Mouse (Mus musculus) macrophage (primary cell): ENCODE results near the gene Gpc6. TPM values are rescaled to one million over a fixed set of nuclear protein-coding genes. Genes with fewer than 3 reads are reported as not detected.

Source experiments
- H3K27ac ChIP-seq: fragments of 350-480 bp; formaldehyde crosslinking; 2 replicates; pipeline ENCODE4 v1.9.0; 2021
- H3K36me3 ChIP-seq: fragments of 350-480 bp; formaldehyde crosslinking; 2 replicates; pipeline ENCODE4 v1.9.0; 2021; ENCODE audit errors: inconsistent target
- H3K4me3 ChIP-seq: fragments of 350-480 bp; formaldehyde crosslinking; 2 replicates; pipeline ENCODE4 v1.9.0; 2021; ENCODE audit errors: inconsistent target
- H3K79me2 ChIP-seq: fragments of 350-480 bp; formaldehyde crosslinking; 2 replicates; pipeline ENCODE4 v1.9.0; 2021; ENCODE audit errors: inconsistent target
- WGBS: methylation state at CpG from one replicate; pipeline ENCODE4 v1.1.7; 2026; ENCODE audit warnings: inconsistent platforms; ENCODE audit not compliant: missing documents; 5-methylcytosine and 5-hydroxymethylcytosine counted together
- polyA plus RNA-seq: library from polyadenylated mRNA; stranded (reverse); fragments of 250-400 nt; gene quantifications from 3 replicates; pipeline ENCODE4 v1.2.4, GENCODE M21; 2018; ENCODE audit warnings: inconsistent platforms

The Gpc6 gene
- polyA plus RNA-seq, 1 experiment from 2014 or later, result not detected

DNA sequence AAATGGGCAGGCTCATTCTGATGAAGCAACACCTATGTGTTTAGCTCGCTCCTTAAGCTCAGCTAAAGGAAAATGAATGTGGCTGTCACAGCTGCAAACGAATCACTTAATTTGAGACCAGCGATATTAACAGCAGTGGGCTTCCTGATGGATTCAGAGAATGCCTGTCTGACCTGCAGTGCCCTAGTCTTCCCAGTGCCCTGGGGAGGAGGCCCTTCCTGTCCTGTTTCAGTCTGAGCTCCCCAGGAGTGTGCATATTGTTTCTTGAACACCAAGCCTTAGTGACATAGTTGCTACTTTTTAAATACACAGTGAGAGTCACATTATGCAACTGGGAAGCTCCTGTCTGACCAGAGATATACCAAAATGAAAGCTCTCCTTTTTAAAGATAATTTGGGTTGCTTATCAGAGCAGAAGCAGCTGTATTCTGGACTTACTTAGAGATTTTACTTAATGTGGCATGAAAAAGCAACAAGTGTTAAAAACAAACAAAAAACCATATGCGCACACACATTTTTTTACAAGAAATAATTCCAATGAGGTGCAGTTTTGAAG is 451.8 kb downstream of the Gpc6 start:
- no peak overlapping the region for H3K27ac ChIP-seq
- no peaks in the 10 kb centered on the region for H3K79me2 ChIP-seq
- H3K36me3 ChIP-seq, result no peaks in the 10 kb centered on the region
- H3K4me3 ChIP-seq, result no peak overlapping the region
- 75% methylated on average over 4 of the region's 4 CpGs for WGBS

DNA sequence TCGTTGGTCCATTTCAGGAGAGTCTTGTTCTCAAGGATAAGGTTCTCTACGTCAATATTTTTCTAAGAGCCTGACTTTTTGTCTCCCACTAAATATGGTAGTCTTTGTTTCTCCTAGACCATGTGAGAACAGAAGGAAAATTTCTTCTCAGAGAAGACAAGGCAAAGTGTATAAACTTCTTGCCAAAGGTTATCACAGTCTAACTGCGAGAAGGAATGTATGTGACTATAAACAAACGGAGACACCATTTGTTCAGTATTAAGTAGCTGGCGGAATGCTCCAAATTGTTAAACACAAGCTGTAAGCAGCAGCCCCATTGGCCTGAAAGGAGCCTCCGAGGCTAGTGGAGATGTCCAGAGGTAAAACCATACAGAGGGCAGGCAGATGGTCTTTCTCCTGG is 454.9 kb downstream of the Gpc6 start:
- Histone ChIP-seq H3K36me3 (no peaks in the 10 kb centered on the region), H3K79me2 (no peaks in the 10 kb centered on the region), H3K4me3 (no peak overlapping the region), H3K27ac (no peak overlapping the region)
- WGBS, result 90% methylated on average over 6 of the region's 6 CpGs

DNA sequence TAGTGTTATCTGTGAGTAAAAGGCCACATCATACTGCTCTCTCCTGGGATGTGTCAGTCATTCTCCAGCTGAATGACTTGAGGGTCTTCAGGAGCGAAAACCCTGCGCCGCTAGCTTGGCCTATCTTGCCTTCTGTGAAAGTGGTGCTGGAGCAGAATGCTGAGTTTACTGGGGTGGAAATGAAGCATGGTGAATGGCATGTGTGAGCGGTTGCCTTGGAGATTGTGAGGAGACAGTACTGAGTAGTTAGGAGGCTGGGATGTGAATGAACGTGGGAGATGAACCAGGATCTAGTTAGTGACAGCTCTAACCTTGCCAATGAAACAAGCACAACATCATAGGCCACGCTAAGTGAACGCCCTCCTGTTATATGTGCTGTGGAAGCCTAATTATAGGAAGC is 458.1 kb downstream of the Gpc6 start:
- H3K27ac ChIP-seq, result no peak overlapping the region
- H3K36me3 ChIP-seq, result no peaks in the 10 kb centered on the region
- no peaks in the 10 kb centered on the region for H3K79me2 ChIP-seq
- WGBS, result 94% methylated on average over 7 of the region's 7 CpGs
- no peak overlapping the region for H3K4me3 ChIP-seq

DNA sequence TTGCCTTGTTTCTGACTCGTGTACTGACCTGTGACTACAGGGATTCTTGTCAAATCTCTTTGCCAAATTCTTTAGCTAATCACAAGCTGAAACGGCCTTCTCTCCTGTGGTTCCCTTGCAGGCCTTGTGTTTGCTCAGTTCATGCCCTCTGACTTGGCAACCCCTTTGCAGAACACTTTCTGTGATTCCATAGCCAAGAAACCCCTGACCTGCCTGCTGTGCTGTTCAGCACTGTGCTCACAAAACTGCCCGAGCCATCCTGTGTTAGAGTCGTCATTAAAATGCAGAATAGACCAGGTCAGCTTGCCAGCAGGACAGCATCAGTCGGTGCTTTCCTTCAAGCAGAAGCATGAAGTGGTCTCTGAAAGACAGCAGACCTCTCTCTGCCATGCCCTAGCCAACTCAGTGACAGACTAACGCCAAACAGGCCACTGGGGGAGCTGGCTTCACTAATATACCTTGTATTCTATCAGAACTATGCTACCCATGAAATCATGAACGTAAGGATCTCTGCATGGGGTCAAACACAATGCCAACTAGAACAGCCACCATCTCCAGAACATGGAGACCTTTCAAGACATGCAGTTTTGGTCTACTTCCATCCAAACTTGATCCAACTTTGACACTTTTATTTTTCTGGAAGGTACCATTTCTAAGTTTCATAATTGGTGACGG is 459.1 kb downstream of the Gpc6 start:
- 78% methylated on average over 8 of the region's 8 CpGs for WGBS
- Histone ChIP-seq H3K36me3 (no peaks in the 10 kb centered on the region), H3K4me3 (no peak overlapping the region), H3K27ac (no peak overlapping the region), H3K79me2 (no peaks in the 10 kb centered on the region)

DNA sequence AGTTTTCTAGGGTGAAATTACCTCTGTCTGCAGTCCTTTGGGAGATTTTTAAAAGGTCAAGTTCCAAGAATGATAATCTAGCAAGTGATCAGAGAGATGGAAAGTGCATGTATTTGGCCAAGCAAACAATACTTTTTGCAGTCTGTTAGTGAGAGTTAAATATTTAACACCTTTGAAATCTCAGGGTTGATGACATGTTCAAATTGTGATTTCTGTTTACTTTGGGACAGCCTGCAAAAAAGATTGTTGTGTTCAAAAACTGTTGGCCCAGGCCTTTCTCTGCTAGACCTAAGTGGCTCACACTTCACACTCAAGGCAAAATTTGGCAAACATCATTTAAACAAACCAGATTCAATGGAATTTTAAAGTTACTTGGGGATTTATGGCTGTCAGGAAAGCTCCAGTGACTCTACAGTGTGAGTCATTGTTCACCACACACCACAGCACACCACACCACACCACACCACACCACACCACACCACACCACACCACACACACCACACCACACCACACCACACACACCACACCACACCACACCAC is 460.7 kb downstream of the Gpc6 start:
- H3K4me3 ChIP-seq, result no peak overlapping the region
- H3K27ac ChIP-seq, result no peak overlapping the region
- H3K36me3 ChIP-seq, result no peaks in the 10 kb centered on the region
- H3K79me2 ChIP-seq, result no peaks in the 10 kb centered on the region

DNA sequence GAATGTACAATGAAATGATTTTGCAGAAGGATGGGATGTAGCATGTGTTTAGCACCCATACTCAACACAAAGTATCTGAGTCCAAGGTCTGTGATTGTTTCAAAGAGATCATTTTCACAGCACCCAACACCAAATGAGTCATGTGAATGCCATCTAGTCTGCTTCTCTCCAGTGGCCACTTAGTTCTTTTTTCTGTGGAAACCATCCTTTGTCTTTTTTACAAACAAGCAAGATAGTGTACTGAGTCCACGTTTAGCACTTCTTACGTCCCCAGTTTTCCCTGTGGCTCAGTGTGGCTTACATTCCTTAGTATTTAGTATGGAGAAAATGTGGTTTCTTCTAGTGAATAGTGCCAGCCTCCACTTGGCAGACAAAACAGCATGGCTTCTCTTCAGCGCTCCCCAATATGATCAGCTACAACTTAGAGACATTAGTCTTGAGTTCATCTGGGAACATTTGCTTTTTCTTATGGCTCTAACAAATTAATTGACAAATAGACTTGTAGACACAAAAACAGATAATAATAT is 465.7 kb downstream of the Gpc6 start:
- no peak overlapping the region for H3K4me3 ChIP-seq
- 98% methylated on average over 3 of the region's 3 CpGs for whole genome bisulfite sequencing
- H3K36me3 ChIP-seq, result no peaks in the 10 kb centered on the region
- no peak overlapping the region for H3K27ac ChIP-seq
- H3K79me2 ChIP-seq, result no peaks in the 10 kb centered on the region

DNA sequence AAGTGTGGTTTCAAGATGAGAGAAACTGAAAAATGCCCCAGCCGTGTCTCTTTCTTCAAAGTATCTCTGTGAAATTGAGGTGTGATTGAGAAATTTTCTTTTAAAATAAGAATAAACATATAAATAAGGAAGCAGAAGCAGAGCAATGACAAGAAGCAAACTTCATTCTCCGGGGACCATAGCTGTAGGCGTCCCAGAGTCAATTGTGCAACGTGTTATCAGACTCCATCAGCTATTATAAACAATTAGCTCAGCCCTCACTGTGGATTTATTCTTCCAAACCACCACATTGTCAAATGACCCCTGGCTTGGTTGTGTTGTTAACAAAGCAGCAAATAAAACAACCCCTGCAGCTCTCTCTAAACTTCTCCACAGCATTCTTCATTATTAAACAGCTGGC is 466.3 kb downstream of the Gpc6 start:
- WGBS, result 59% methylated on average over 4 of the region's 4 CpGs

DNA sequence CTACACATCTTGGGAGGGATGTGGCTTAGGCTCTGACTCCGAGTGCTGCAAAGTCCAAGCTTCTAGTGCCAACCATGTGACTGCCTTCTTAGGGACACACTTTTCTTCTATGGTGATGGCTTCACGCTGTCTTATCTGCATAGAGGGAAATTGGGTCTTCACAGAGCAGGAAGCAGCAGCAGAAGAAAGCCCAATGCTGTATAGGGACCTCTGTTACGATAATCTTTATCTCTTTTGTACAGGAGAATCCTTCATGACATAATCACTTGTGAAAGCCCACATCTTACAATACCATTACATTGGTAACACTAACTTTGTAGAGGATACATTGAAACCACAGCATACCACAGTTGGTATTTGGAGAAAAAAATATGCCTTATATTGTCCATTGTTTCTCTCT is 472.1 kb downstream of the Gpc6 start:
- 84% methylated on average over 3 of the region's 3 CpGs for WGBS
- no peaks in the 10 kb centered on the region for H3K79me2 ChIP-seq
- H3K27ac ChIP-seq, result no peak overlapping the region
- H3K4me3 ChIP-seq, result no peak overlapping the region
- no peaks in the 10 kb centered on the region for H3K36me3 ChIP-seq

More for the DNA sequence above, 466.3 kb downstream of the Gpc6 start:
- H3K36me3 ChIP-seq, result no peaks in the 10 kb centered on the region
- no peaks in the 10 kb centered on the region for H3K79me2 ChIP-seq
- no peak overlapping the region for H3K27ac ChIP-seq
- no peak overlapping the region for H3K4me3 ChIP-seq

DNA sequence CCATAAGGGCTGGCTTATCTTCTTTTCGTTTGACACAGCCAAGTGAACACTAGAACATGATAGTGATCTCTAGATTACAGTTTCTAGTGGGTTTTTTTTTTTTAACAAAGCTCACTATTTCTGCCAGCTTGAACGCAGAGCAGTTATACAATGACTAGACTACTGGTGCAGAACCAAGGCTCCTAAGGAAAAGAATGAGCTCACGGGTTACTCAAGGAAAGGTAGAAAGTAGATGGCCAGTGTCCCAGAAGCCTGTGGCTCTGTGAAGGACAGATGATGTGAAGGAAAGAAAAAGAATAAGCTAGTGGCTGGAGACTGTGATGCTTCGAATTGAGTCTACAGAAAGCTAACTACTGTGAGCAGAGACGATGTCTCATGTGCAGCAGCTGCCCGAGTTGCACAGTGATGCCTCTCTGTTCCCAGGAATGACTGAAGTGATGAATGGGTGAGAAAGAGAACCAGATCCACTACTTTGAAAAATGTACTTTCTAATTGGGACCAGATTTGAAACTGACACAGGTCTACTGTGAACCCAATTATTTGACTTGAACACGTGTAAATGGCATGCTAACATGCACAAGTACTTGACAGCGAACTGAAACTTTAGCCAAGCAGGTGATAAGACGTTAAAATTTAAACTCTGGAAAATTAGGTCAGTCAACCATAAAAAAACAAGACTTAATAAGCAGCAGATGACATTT is 482.9 kb downstream of the Gpc6 start:
- no peaks in the 10 kb centered on the region for H3K79me2 ChIP-seq
- no peaks in the 10 kb centered on the region for H3K36me3 ChIP-seq
- H3K27ac ChIP-seq, result no peak overlapping the region
- no peak overlapping the region for H3K4me3 ChIP-seq
- WGBS, result 90% methylated on average over 9 of the region's 9 CpGs

DNA sequence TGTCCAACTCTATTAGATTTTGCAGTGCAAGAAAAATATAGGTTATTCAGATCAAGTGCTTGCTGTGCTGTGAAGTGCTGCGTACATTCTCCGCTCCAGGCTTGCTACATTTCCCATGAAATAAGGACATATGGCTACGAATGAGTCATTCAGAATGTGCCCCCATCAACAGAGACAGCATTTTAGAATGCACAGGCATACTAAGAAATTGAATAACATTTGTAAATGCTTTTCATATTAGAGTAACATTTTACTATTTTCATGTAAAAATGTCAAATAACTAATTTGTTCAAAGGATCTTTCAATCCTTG is 483.4 kb downstream of the Gpc6 start:
- Histone ChIP-seq H3K4me3 (no peak overlapping the region), H3K27ac (no peak overlapping the region), H3K79me2 (no peaks in the 10 kb centered on the region), H3K36me3 (no peaks in the 10 kb centered on the region)
- WGBS, result 85% methylated on average over 3 of the region's 3 CpGs

DNA sequence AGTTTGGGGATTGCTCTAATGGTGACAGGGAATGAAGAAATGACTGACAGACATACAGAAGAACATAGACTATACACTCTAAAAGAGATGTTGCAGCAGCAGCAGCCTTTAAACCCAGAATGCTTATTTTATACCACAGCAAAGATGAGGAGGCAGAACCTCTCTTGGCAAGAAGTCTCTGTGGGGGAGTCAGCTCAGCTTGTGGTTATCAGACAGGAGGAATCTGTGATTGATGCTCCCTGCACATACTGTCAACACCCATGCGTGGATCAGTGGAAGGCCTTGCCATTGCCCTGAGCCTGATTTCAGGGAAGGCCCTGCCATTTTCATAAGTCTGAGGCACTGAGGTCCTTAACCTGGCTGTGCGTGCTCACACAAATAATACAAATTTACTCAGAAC is 484.7 kb downstream of the Gpc6 start:
- Histone ChIP-seq H3K79me2 (no peaks in the 10 kb centered on the region), H3K27ac (no peak overlapping the region), H3K4me3 (no peak overlapping the region), H3K36me3 (no peaks in the 10 kb centered on the region)
- WGBS, result 100% methylated on average over 2 of the region's 2 CpGs

DNA sequence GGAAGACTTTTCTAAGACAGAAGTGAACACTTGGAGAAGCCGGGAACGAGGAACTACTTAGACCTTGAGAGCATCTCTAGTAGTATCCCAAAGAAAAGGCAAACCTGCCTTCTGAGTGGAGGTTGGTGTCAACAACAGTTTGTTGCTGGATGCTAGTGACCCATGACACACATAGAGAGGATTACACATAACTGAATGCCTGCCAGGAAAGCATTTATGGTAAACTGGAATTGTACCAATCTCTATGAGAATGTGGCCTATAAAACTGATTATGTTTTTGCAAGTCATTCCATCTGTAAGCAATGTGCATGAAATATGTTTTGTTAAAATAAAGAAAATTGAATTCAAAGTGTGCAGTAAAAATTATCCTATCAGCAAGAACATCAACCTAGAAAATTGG is 485.4 kb downstream of the Gpc6 start:
- Histone ChIP-seq H3K79me2 (no peaks in the 10 kb centered on the region), H3K36me3 (no peaks in the 10 kb centered on the region), H3K27ac (no peak overlapping the region), H3K4me3 (no peak overlapping the region)
- 100% methylated on average over 2 of the region's 2 CpGs for WGBS

DNA sequence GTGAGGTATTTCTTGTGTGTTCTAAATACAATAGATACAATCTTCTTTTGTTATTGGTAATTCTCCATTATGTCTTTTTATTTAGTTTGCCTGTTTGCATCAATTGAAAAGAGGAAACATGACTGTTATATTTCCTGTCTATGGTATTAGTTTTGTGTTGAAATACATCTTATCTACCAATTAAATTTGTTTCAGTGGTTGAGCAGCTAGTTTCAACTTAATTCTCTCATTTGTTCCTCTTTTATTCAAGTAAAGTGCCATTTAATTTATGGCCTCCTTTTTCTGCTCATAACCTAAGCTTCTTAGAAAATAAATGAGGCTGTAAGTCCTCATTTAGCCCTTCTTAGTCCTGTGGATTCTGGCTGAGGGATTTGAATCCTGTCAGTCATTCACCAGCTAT is 489.9 kb downstream of the Gpc6 start:
- Histone ChIP-seq H3K4me3 (no peak overlapping the region), H3K79me2 (no peaks in the 10 kb centered on the region), H3K27ac (no peak overlapping the region), H3K36me3 (no peaks in the 10 kb centered on the region)

DNA sequence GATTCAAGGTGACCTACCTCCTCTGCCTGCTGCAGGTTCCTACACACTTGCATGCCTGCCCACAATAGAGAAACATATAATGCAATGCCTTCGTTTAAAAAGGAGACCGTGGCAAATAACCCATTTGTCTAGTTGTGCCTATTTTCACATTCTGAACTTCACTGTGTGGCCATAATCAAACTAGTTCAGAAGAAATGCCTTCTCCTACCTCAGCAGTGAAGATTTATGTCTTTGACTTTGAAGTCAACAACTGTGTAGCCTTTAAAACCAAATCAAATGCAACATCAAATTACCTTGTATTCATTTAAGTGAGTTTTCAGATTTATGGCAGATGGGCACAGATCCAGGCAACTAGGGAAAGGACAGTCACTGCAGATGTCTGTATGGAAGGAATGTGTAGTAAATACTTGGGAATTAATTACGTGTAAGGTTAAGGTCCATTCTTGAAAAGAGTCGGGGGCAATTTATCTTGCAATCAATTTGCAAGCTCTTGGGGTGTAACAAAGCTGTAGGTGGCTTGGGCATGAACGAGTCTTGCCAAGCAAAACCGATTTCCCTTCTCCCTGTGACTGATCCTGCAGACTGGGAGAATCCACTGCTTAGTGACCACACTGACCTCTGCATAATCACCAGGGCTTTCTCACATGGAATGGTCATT is 494.6 kb downstream of the Gpc6 start:
- no peaks in the 10 kb centered on the region for H3K79me2 ChIP-seq
- H3K27ac ChIP-seq, result no peak overlapping the region
- 95% methylated on average over 6 of the region's 6 CpGs for WGBS
- no peak overlapping the region for H3K4me3 ChIP-seq
- H3K36me3 ChIP-seq, result no peaks in the 10 kb centered on the region

DNA sequence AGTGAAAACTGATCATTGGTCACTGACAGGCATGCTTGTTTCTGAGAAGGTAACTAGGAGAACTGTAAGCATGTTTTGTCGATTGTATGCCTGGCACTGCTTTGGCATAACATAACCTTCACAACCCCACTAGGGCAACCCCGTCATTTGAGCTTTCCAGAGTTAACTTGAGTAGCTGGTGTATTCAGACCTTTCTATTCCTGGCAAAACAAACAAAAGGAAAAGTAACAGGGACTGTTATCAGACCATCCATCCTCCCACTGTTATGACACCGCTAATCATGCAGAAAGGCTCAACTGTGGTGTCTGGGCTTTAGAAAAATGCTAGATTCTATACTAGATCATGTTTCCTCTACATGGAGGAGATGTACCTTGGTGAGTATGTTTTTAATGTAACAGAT is 496.1 kb downstream of the Gpc6 start:
- WGBS, result 85% methylated on average over 3 of the region's 3 CpGs
- Histone ChIP-seq H3K79me2 (no peaks in the 10 kb centered on the region), H3K4me3 (no peak overlapping the region), H3K27ac (no peak overlapping the region), H3K36me3 (no peaks in the 10 kb centered on the region)
